Mouse (Mus musculus): Measurements from ENCODE around the gene Skap1. TPM values are rescaled to one million over a fixed set of nuclear protein-coding genes. Genes with fewer than 3 reads are reported as not detected.

Skap1 gene
- polyA plus RNA-seq, 1 experiment from 2014 or later: 2.8 TPM

- H3K27ac ChIP-seq: peak overlapping the region; percentile 87
- H3K4me1 ChIP-seq: peaks cover 58% of the 10 kb centered on the region
- peak overlapping the region; percentile 50 for H3K4me2 ChIP-seq (replicated peaks)
- WGBS: 8% methylated on average over 12 of the region's 12 CpGs
- no peaks in the 10 kb centered on the region for H3K27me3 ChIP-seq (replicated peaks)
- peak; percentile 76 for ATAC-seq (ENCODE audit: low FRiP score, low read depth)
- no peak overlapping the region for H3K4me3 ChIP-seq
- H3K9me3 ChIP-seq: no peaks in the 10 kb centered on the region
- no peaks in the 10 kb centered on the region for H3K36me3 ChIP-seq
- H3K9ac ChIP-seq: 0 out of 2 replicates have a peak overlapping the region, but pooled peaks have one; percentile 40
Observed at GRCm38 (mm10) chr11:96741995-96742394, 277.6 kb downstream of the Skap1 start.

- H3K4me1 ChIP-seq: peaks cover 59% of the 10 kb centered on the region
- 35% methylated on average over 11 of the region's 11 CpGs for WGBS
- peak overlapping the region; percentile 79 for H3K27ac ChIP-seq
- H3K4me3 ChIP-seq: no peak overlapping the region
- H3K9ac ChIP-seq: peak overlapping the region; percentile 33; the same call in 1 of the 2 replicates
- no peaks in the 10 kb centered on the region for H3K36me3 ChIP-seq
- peak overlapping the region; percentile 44 for H3K4me2 ChIP-seq (replicated peaks)
- no peaks in the 10 kb centered on the region for H3K27me3 ChIP-seq (replicated peaks)
- H3K9me3 ChIP-seq: no peaks in the 10 kb centered on the region
- ATAC-seq (ENCODE audit: low FRiP score, low read depth): peak; percentile 7; the same call in 1 of the 2 replicates
Observed at GRCm38 (mm10) chr11:96743000-96743399, 278.6 kb downstream of the Skap1 start.

GRCm38 (mm10) chr11:96743891-96744290, 279.5 kb downstream of the Skap1 start:
- Histone ChIP-seq H3K4me3 (no peak overlapping the region), H3K27ac (peak overlapping the region; percentile 79), H3K4me2 (replicated peaks) (peak overlapping the region; percentile 44), H3K9me3 (no peaks in the 10 kb centered on the region), H3K4me1 (peaks cover 54% of the 10 kb centered on the region), H3K27me3 (replicated peaks) (no peaks in the 10 kb centered on the region), H3K9ac (no peak overlapping the region), H3K36me3 (no peaks in the 10 kb centered on the region)
- 55% methylated on average over 4 of the region's 4 CpGs for WGBS
- ATAC-seq (ENCODE audit: low FRiP score, low read depth): no peak

- H3K27ac ChIP-seq: no peak overlapping the region
- 59% methylated on average over 6 of the region's 6 CpGs for WGBS
Observed at GRCm38 (mm10) chr11:96746648-96747047, 282.3 kb downstream of the Skap1 start.

GRCm38 (mm10) chr11:96747555-96747954, 283.2 kb downstream of the Skap1 start:
- Histone ChIP-seq H3K9ac (no peak overlapping the region; the same call in 1 of the 2 replicates), H3K4me3 (no peak overlapping the region), H3K9me3 (no peaks in the 10 kb centered on the region), H3K4me1 (peaks cover 23% of the 10 kb centered on the region), H3K27ac (no peak overlapping the region; the same call in 1 of the 2 replicates), H3K36me3 (no peaks in the 10 kb centered on the region), H3K4me2 (replicated peaks) (0 out of 2 replicates have a peak overlapping the region, but pooled peaks have one; percentile 13), H3K27me3 (replicated peaks) (no peaks in the 10 kb centered on the region)
- no peak for ATAC-seq (ENCODE audit: low FRiP score, low read depth)
- WGBS: 64% methylated on average over 3 of the region's 3 CpGs

More at GRCm38 (mm10) chr11:96746648-96747047, 282.3 kb downstream of the Skap1 start:
- Histone ChIP-seq H3K4me3 (no peak overlapping the region), H3K27me3 (replicated peaks) (no peaks in the 10 kb centered on the region), H3K4me2 (replicated peaks) (no peak overlapping the region), H3K36me3 (no peaks in the 10 kb centered on the region), H3K9ac (no peak overlapping the region), H3K4me1 (peaks cover 32% of the 10 kb centered on the region), H3K9me3 (no peaks in the 10 kb centered on the region)
- no peak for ATAC-seq (ENCODE audit: low FRiP score, low read depth)

GRCm38 (mm10) chr11:96755298-96755697, 290.9 kb downstream of the Skap1 start:
- H3K4me2 ChIP-seq (replicated peaks): no peak overlapping the region
- no peaks in the 10 kb centered on the region for H3K27me3 ChIP-seq (replicated peaks)
- no peak overlapping the region for H3K9ac ChIP-seq
- ATAC-seq (ENCODE audit: low FRiP score, low read depth): no peak
- WGBS: 96% methylated on average over 2 of the region's 2 CpGs
- H3K36me3 ChIP-seq: no peaks in the 10 kb centered on the region
- no peak overlapping the region for H3K4me3 ChIP-seq
- no peaks in the 10 kb centered on the region for H3K9me3 ChIP-seq
- no peaks in the 10 kb centered on the region for H3K4me1 ChIP-seq
- H3K27ac ChIP-seq: no peak overlapping the region

GRCm38 (mm10) chr11:96757421-96757820, 293.0 kb downstream of the Skap1 start:
- no peaks in the 10 kb centered on the region for H3K9me3 ChIP-seq
- H3K27me3 ChIP-seq (replicated peaks): no peaks in the 10 kb centered on the region
- H3K4me1 ChIP-seq: no peaks in the 10 kb centered on the region
- no peak overlapping the region for H3K4me2 ChIP-seq (replicated peaks)
- H3K36me3 ChIP-seq: no peaks in the 10 kb centered on the region
- H3K27ac ChIP-seq: no peak overlapping the region
- no peak overlapping the region for H3K4me3 ChIP-seq
- WGBS: 59% methylated on average over 4 of the region's 4 CpGs
- H3K9ac ChIP-seq: no peak overlapping the region
- ATAC-seq (ENCODE audit: low FRiP score, low read depth): no peak

- H3K9ac ChIP-seq: no peak overlapping the region
- H3K27ac ChIP-seq: no peak overlapping the region
- no peaks in the 10 kb centered on the region for H3K36me3 ChIP-seq
- WGBS: 68% methylated on average over 5 of the region's 5 CpGs
- no peak overlapping the region for H3K4me3 ChIP-seq
- no peak overlapping the region for H3K4me2 ChIP-seq (replicated peaks)
- H3K4me1 ChIP-seq: peaks cover 6% of the 10 kb centered on the region
- no peaks in the 10 kb centered on the region for H3K27me3 ChIP-seq (replicated peaks)
- no peaks in the 10 kb centered on the region for H3K9me3 ChIP-seq
- ATAC-seq (ENCODE audit: low FRiP score, low read depth): no peak
Observed at GRCm38 (mm10) chr11:96758402-96758801, 294.0 kb downstream of the Skap1 start.

GRCm38 (mm10) chr11:96760042-96760441, 295.6 kb downstream of the Skap1 start:
- no peak for ATAC-seq (ENCODE audit: low FRiP score, low read depth)
- 50% methylated on average over 3 of the region's 3 CpGs for WGBS
- no peak overlapping the region for H3K4me3 ChIP-seq
- no peaks in the 10 kb centered on the region for H3K9me3 ChIP-seq
- H3K4me1 ChIP-seq: peaks cover 21% of the 10 kb centered on the region
- H3K9ac ChIP-seq: no peak overlapping the region
- no peaks in the 10 kb centered on the region for H3K27me3 ChIP-seq (replicated peaks)
- H3K4me2 ChIP-seq (replicated peaks): no peak overlapping the region
- H3K27ac ChIP-seq: no peak overlapping the region
- H3K36me3 ChIP-seq: no peaks in the 10 kb centered on the region

- H3K4me1 ChIP-seq: peaks cover 32% of the 10 kb centered on the region
- WGBS: 75% methylated on average over 7 of the region's 7 CpGs
Observed at GRCm38 (mm10) chr11:96761984-96762383, 297.6 kb downstream of the Skap1 start.

GRCm38 (mm10) chr11:96762742-96763470, 298.5 kb downstream of the Skap1 start:
- no peaks in the 10 kb centered on the region for H3K9me3 ChIP-seq
- H3K9ac ChIP-seq: no peak overlapping the region
- H3K36me3 ChIP-seq: peaks cover 2% of the 10 kb centered on the region; the same call in 1 of the 2 replicates
- H3K27ac ChIP-seq: no peak overlapping the region
- H3K4me3 ChIP-seq: no peak overlapping the region
- ATAC-seq (ENCODE audit: low FRiP score, low read depth): no peak
- H3K4me2 ChIP-seq (replicated peaks): no peak overlapping the region
- 65% methylated on average over 15 of the region's 15 CpGs for WGBS
- no peaks in the 10 kb centered on the region for H3K27me3 ChIP-seq (replicated peaks)
- H3K4me1 ChIP-seq: peaks cover 40% of the 10 kb centered on the region

More at GRCm38 (mm10) chr11:96761984-96762383, 297.6 kb downstream of the Skap1 start:
- no peaks in the 10 kb centered on the region for H3K9me3 ChIP-seq
- no peak overlapping the region for H3K9ac ChIP-seq
- no peak overlapping the region for H3K4me2 ChIP-seq (replicated peaks)
- no peaks in the 10 kb centered on the region; the same call in 1 of the 2 replicates for H3K36me3 ChIP-seq
- no peak overlapping the region for H3K4me3 ChIP-seq
- ATAC-seq (ENCODE audit: low FRiP score, low read depth): no peak
- H3K27me3 ChIP-seq (replicated peaks): no peaks in the 10 kb centered on the region
- H3K27ac ChIP-seq: no peak overlapping the region

GRCm38 (mm10) chr11:96764511-96765350, 300.3 kb downstream of the Skap1 start:
- H3K9me3 ChIP-seq: no peaks in the 10 kb centered on the region
- ATAC-seq (ENCODE audit: low FRiP score, low read depth): no peak
- H3K4me3 ChIP-seq: no peak overlapping the region
- H3K4me1 ChIP-seq: peaks cover 53% of the 10 kb centered on the region
- peak overlapping the region; percentile 44; the same call in 1 of the 2 replicates for H3K27ac ChIP-seq
- WGBS: 34% methylated on average over 13 of the region's 13 CpGs
- H3K4me2 ChIP-seq (replicated peaks): peak overlapping the region; percentile 18
- H3K9ac ChIP-seq: 0 out of 2 replicates have a peak overlapping the region, but pooled peaks have one; percentile 23
- no peaks in the 10 kb centered on the region for H3K27me3 ChIP-seq (replicated peaks)
- H3K36me3 ChIP-seq: peaks cover 19% of the 10 kb centered on the region
